Mouse (Mus musculus) liver, embryonic 14.5 days (tissue): ENCODE data around the gene Gnb2.

ENCODE experiments used
- CTCF ChIP-seq: IDR thresholded peaks from 2 replicates; pipeline ENCODE4 v1.5.1; 2016; ENCODE audit warnings: antibody characterized with exemption, low read depth, control low read depth
- EP300 ChIP-seq: IDR thresholded peaks from 2 replicates; pipeline ENCODE4 v1.6.1; 2016; ENCODE audit warnings: antibody characterized with exemption, low read depth

DNA sequence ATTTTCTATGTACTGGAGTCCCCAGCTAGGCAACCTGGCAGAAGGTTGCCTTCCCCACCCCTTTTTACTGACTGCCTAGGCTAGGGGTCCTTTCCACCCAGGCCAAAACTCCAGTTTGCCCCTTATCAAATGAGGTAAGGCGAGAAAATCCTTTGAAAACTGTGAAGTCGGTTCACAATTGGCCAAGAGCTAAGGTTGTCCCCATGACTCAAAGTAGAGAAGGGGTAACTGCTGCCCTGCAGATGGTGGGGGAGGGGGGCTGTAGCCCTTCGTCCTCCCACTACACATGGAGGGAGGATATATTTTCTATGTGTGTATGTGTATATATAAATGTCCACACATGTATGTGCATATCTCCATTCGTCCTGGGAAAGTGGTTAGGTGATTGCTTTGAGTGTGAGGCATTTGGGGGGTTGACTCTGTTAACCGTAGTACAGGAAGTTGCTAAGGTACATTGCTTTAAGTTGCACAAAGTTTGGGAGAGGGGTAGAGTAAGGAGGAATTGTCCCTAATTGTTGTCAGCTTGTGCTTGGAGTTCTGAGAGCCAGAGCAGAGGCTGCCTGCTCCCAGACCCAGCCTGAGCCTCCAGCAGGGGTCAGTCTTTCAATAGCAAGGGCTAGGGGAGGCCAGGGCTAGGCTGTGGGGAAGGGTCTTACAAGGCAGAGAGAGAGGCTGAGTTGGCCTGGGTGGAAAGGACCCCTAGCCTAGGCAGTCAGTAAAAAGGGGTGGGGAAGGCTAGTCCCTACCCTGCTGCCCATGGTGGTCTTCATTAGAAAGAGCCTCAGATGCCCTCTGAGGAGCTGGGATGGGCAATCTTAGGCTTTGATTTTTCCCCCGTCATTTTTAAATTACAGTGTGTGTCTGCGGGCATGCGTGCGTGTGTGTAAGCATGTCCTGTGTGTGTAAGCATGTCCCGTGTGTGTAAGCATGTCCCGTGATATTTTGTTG, 20.2 kb downstream of the Gnb2 start:
- TF ChIP-seq CTCF, result peak; percentile 77
- TF ChIP-seq EP300, result no peak
